ENCODE assay signal across 11 mouse cellular contexts in the genomic region with DNA sequence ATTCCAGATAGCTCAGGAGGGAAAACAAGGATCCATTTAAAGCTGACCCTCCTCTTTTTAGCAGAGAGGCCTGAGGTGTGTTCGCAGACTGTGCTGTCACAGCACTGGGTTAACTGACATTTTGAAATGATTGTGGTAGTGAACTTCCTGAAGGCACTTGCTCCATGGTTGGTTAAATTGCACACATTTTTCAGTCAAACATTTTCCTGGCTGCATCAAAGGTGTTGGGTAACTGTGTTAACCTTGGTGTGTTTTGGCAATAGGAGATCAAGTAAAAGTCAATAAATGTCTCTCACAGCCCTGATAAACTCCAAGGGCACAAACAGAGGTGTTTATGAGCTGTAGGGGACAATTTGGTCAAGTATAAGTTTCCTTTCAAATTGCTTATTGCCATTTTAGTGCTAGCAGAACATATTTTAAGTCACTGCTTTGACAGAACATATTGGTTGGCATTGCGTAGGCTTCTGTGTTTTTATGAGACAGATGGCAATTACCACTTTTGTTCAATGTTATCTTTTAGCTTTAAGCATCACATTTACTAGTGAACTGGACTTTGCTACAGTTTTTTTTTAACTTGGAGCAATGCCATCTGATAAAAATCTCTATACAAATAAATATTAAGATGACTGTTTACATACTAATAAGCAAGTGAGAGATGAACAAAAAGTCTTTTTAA.
DNase-seq lines count a peak whose midpoint lies in the region.
"Had no signal": no experiment of that assay in that cellular context is flagged by ENCODE, and none has a peak within 500 bp of the region (broad histone marks: within the 10 kb centered on the region; RNA-seq: fewer than 3 reads in every experiment).

No protein-coding gene starts in this region.

- intact Hi-C loops in left cerebral cortex, postnatal 25 days (cut with DNase I) = loop anchor here (10.0 kb wide), 1 partner anchor 274 kb away; no protein-coding TSS in a partner anchor
- intact Hi-C loops in gastrocnemius, postnatal 36 days (cut with DNase I) = no loop called here

- peak; percentile 48 for DNase-seq in layer of hippocampus, adult 11-12 months (ENCODE audit: low spot score)
- DNase-seq in layer of hippocampus, postnatal 25 days (ENCODE audit: extremely low spot score in 1 of 2, low spot score in 1 of 2) = no peak
- peak; percentile 43 for DNase-seq in brain, embryonic 18.5 days (ENCODE audit: low read depth, low spot score)
- DNase-seq in layer of hippocampus, adult 18-20 months (ENCODE audit: low spot score in 2 of 2) = peak; percentile 51 to 87
- DNase-seq in left cerebral cortex, postnatal 25 days (ENCODE audit: low spot score in 2 of 2) = peak; percentile 43 to 82
- no peak for DNase-seq in cerebellum, postnatal 36 days
- no peak for DNase-seq in gastrocnemius, postnatal 36 days
- DNase-seq: cerebellum, postnatal 14 days; heart, adult 18-20 months; kidney, adult 11 months; kidney, postnatal 36 days had no signal

Comparison
In these comparisons a context has a peak if more than half of its experiments do, and no peak if none do; other contexts are left out.
1. DNase-seq: peak in layer of hippocampus, adult 11-12 months (single experiment), brain, embryonic 18.5 days (single experiment), layer of hippocampus, adult 18-20 months (2 of 2) and left cerebral cortex, postnatal 25 days (2 of 2); none in layer of hippocampus, postnatal 25 days (0 of 2), cerebellum, postnatal 36 days (0 of 2) and gastrocnemius, postnatal 36 days (0 of 2).